Mouse (Mus musculus) large intestine, adult 2 months (tissue): ENCODE data around the gene Pds5b. TPM values are rescaled to one million over a fixed set of nuclear protein-coding genes. Genes with fewer than 3 reads are reported as not detected.
"Not testable (repeated sequence)": the region's sequence is repeated elsewhere in the genome, so short reads cannot be mapped to it uniquely, and the experiment has no call there.

Experiments
- DNase-seq: peaks from one replicate; pipeline ENCODE4 v3.0.0-alpha.2; 2012; ENCODE audit warnings: low read depth, low spot score
- WGBS: fragments of 180-500 bp; shearing (Covaris S2); methylation state at CpG from one replicate; pipeline ENCODE4 v1.1.7; 2018; 5-methylcytosine and 5-hydroxymethylcytosine counted together
- polyA plus RNA-seq: library from polyadenylated mRNA; depleted of rRNA; stranded (reverse); fragments of >200 nt; gene quantifications from 2 replicates; pipeline ENCODE4 v1.2.3, GENCODE M21; 2012; rRNA removed

Pds5b gene
- polyA plus RNA-seq, 1 experiment = 2.6 TPM

- DNase-seq = no peak
- 84% methylated on average over 5 of the region's 5 CpGs for WGBS
These were observed 143.2 kb downstream of the Pds5b start for GRCm38 (mm10) chr5:150816775-150817174.

DNA sequence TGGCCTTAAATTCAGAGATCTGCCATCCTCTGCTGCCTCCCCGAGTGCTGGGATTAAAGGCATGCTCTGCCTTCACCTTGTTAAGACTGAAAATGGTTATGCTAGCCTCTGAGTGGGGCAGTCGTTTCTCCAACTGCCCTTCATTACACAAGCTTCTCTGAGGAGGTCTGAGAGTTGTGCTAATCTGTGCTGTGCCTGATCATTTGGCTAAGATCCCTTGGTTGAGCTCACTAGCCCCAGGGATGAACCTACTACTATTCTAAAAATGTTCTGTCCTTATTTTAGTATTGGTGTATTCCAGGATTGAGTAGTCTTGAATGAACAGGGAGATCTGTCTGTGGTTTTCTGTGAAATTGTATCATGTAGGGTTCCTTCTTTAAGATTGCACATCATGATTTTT lies 144.5 kb downstream of the Pds5b start:
- 12% methylated on average over 2 of the region's 2 CpGs for WGBS
- no peak for DNase-seq

- 76% methylated on average over 4 of the region's 4 CpGs for WGBS
- no peak for DNase-seq
These were observed 145.3 kb downstream of the Pds5b start for GRCm38 (mm10) chr5:150818886-150819285.

DNA sequence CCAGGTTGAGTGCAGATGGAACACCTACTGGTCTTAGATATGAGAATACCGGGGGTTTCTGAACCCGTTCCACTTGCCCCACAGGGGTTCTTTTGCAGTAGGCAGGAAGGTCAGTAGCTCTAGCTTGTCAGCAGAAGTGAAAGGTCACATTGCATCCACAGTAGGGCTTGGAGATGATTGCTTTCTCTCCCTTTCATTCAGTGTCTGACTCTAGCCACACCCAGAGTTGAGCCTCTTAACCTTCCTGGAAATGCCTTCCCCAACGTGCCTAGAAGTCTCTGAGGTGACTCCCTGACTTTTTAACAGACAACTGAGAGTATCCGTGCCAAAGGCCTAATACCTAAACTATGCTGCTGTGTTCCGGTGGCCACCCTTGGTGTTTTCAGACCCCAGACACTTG lies 146.0 kb downstream of the Pds5b start:
- 67% methylated on average over 5 of the region's 5 CpGs for WGBS
- no peak for DNase-seq

DNA sequence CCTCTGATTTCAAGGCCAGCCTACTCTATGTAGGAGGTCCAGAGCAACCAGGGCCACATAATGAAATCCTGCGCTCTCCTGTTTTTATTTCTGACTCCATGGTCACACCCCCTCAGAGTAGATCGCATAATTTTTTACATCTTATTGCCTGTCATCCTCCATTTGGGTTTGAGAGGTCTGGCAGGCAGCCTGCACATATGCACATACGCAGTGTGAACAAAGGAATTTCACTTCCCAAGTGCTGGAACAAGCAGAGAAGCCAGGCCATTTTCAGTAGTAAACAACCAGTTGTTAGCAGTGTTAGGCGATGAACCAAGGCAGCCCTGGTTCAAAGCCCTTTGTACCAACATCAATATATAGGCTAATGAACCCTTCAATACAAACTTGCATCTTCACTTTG lies 147.6 kb downstream of the Pds5b start:
- DNase-seq = no peak
- 85% methylated on average over 4 of the region's 4 CpGs for WGBS

DNA sequence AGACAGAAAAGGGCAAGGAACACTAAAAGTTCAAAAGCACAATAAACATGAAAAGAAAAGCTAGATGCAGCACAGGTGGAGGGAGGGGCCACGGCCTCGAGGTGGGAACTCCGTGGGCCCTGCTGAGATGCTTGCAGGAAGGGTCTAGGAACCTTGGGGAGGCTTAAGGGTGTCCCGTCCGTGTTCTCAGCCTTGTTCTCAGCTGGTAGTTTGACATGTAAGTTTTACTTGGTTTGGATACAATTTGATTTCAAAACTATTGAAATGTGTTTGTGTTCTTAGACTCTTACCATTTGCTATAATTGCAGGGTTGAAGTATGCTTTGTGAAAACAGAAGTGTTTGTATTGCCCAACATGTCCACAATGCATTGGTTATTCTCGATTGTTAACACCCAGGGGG lies 149.2 kb downstream of the Pds5b start:
- 67% methylated on average over 6 of the region's 6 CpGs for WGBS
- DNase-seq = no peak

GRCm38 (mm10) chr5:150823361-150823760 lies 149.8 kb downstream of the Pds5b start:
- no peak for DNase-seq
- WGBS = 26% methylated on average over 3 of the region's 3 CpGs

DNA sequence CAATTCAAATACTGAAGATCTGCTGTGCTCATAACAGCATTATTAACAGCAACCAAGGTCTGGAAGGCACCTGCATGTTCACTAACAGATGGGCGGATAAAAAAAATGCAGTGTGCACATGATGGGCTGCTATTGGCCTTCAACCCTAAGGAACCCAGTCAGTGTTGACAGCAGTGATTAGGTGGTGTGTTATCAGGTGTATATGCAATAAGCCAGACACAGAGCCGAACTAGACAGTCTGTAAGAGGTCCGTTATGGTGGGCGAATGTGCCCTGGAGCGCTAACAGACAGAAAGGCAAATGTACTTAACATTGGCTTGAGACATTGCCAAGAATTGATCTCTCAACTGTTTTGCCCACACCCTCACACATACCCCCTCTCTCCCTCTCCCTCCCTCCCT lies 156.0 kb downstream of the Pds5b start:
- DNase-seq = no peak
- WGBS = 91% methylated on average over 5 of the region's 5 CpGs

- DNase-seq = no peak
- 54% methylated on average over 9 of the region's 9 CpGs for WGBS
These were observed 157.2 kb downstream of the Pds5b start for GRCm38 (mm10) chr5:150830718-150831117.

DNA sequence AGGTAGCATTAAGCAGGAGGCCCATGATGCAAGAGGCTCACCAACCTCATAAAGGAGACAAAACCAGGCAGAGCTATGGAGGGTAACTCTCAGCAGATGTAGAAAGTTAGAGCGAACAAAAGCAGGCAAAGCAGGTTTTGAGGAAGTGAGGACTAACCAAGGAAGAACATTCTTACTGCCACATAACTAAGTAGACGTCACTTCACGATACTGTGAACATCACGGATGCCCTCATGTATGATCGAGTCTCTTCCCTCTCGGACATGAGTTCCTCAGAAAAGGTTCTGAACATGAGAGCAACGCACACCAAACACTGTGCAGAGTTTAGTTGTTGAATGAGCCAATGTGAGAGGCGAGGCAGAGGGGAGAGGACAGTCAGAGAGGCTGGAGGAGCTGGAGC lies 163.2 kb downstream of the Pds5b start:
- WGBS = 90% methylated on average over 8 of the region's 8 CpGs
- DNase-seq = no peak

DNA sequence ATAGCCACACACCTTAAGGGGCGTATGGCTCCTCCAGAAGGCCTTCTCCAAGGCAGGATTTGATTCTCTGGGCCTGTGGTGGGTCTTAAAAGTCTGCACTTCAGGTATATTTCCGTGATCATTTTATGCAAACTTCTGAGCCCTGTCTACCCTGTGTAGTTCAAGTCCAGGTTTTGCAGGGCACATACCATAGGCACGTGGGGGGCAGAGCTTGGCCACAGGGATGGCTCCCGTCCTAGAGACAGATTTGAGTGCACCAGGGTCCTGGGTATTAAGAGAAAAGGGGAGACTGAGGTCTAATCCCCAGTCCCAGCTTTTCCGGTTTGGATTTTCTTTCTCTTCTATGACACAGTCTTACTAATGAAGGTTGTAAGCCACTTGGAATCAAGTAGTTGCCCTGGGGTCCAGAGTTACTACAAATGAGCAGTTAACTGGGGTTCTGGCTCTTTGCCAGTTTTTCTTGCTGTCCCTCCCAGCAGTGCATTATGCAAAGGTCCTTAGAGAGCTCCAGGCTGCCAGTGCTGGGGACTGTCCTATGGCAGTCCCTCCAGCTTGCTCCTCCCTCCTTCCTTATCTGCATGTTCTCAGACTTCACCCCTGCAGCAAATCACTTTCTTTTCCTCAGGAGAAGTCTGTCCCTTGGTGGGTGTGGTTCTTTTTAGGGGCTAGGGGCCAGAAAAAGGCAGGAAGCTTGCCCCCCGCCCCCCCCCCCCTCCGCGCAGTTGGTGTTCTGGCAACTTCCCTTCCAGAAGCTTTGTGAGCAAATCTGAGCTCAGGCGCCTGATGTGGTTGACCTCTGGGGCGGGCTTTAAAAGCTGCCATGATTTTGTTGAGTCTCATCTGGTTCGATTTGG lies 166.4 kb downstream of the Pds5b start:
- 55% methylated on average over 11 of the region's 11 CpGs for WGBS
- no peak for DNase-seq

DNA sequence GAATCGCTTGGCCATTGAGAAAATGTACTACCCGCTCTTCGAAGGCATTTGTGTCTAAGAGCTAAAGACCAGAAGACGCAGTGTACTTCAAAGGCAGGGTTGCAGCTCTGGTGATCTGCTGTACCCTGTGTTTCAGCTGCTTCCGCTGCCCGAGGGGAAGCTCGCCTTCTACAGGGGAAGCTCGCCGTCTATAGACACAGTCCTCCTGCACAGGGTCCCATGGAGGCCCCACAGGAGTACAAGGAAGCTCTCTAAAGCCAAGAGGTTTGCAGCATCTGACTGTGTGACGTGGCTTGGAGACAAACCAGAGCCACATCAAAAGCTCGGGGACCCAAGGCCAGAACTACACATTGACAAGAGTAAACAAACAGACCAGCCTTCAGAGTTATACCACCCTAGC lies 167.1 kb downstream of the Pds5b start:
- 46% methylated on average over 11 of the region's 11 CpGs for WGBS
- DNase-seq = no peak

- 98% methylated on average over 6 of the region's 6 CpGs for WGBS
- no peak for DNase-seq
These were observed 172.4 kb downstream of the Pds5b start for GRCm38 (mm10) chr5:150845961-150846360.

DNA sequence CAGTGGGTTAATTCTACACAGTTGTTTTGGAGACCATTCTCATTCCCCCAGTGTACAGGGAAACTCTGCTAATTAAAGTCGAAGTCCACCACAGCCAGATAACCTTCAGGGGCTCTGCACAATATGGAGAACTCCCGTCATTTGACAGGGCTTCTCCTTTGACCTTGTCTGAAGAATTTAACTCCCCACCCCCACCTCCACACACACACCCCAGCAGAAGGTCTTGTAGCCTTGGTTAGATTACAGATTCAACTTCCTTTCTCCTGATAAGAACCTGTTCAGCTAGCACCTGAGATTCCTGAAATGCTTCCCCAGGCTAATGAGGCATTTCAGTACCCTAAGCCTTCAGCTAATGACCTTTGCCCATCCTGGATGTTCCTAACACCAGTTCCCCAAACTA lies 177.3 kb downstream of the Pds5b start:
- DNase-seq = no peak
- WGBS = 36% methylated on average over 2 of the region's 2 CpGs

DNA sequence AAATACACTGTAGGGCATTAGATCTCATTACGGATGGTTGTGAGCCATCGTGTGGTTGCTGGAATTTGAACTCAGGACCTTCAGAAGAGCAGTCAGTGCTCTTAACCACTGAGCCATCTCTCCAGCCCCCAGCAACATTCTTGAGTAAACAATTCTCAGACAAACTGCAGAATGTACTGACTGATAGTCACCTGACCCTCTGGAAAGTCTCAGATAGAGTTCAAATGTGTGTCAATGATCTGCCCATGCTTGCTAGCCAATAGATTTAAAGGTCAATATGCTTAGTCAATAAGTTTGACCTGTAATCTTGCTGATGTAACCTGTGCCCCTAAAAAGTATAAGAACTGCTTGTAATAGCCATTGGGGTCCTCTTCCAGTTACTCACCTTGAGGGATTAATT lies 178.6 kb downstream of the Pds5b start:
- 42% methylated on average over 2 of the region's 2 CpGs for WGBS
- not testable (repeated sequence) for DNase-seq

DNA sequence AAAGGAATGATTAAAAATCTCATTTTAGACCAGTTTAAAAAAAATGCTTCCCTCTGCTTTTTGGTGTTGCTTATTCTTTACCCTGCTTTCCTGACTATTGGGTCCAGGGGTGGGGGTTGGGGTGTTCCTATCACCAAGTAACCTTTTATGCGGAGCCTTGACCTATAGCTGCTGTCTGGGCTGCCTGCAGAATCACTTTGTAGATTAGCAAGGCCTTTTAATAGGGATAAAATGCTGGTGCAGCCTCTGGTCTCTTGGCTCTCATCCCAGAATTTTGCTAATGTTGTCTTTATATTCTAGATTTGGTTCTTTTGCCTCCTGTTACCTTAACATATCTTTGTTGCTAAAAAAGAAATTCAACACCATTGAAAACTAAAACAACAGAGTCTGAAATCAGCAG lies 181.0 kb downstream of the Pds5b start:
- no peak for DNase-seq
- WGBS = 58% methylated on average over 1 of the region's 1 CpGs

DNA sequence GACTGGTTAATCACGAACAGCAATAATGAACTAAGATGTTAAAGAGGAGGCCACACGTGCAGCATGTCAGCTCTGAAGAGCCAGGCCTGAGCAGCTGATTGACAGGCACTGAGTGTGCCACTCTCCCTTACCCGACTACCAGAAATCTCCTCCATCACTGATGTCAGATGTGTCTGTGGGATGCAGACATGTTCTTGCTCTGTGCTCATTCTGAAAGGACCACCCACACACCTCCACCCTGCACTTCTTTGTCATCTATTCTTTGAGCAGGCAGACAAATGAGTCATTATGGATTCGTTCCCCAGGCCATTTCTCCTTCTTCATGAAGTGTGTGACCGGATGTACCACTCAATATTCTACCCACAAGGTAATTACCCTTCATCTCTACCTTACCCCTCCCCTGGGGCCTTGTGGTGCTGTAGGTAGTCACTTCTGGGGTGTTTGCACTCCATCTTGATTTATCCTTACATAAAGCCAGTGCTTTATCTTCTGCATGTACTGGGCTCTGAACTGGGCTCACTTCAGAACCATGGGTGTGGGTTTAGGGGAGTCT lies 186.2 kb downstream of the Pds5b start:
- no peak for DNase-seq
- WGBS = 66% methylated on average over 5 of the region's 5 CpGs

Other genes with a start within 250 kb of the Pds5b start
- not detected in 2 replicates for gene Zar1l, start 155.6 kb upstream of the Pds5b start, polyA plus RNA-seq
- 2.8 and 4.7 TPM in 2 replicates for gene Brca2, start 151.1 kb upstream of the Pds5b start, polyA plus RNA-seq
- 4.5 and 9.9 TPM in 2 replicates for gene N4bp2l1, start 76.6 kb upstream of the Pds5b start, polyA plus RNA-seq
- 4.8 and 6.0 TPM in 2 replicates for gene N4bp2l2, start 7.6 kb upstream of the Pds5b start, polyA plus RNA-seq